Mouse (Mus musculus) megakaryocyte, embryonic 14.5 days (primary cell): ENCODE results near the gene Zscan29. TPM values are rescaled to one million over a fixed set of nuclear protein-coding genes. Genes with fewer than 3 reads are reported as not detected.
A peak's percentile ranks its signal among the peaks of the same experiment; 100 is the strongest.

Experiments used
- H3K27me3 ChIP-seq: replicated peaks from 2 replicates; pipeline ENCODE3; 2012; ENCODE audit warnings: inconsistent platforms
- H3K36me3 ChIP-seq: replicated peaks from 2 replicates; pipeline ENCODE3; 2012; ENCODE audit warnings: low read length, inconsistent platforms, mixed read lengths
- H3K4me1 ChIP-seq: 2 replicates; pipeline ENCODE4 v1.6.1; 2012; ENCODE audit warnings: inconsistent platforms
- H3K4me3 ChIP-seq: replicated peaks from 2 replicates; pipeline ENCODE3; 2012; ENCODE audit warnings: moderate library complexity, mild to moderate bottlenecking, inconsistent platforms
- H3K9me3 ChIP-seq: 2 replicates; pipeline ENCODE4 v1.6.1; 2012; ENCODE audit warnings: inconsistent platforms
- FLI1 ChIP-seq: IDR thresholded peaks from 2 replicates; pipeline ENCODE4 v1.6.1; 2012; ENCODE audit warnings: low read length, inconsistent platforms, mixed read lengths
- GATA1 ChIP-seq: IDR thresholded peaks from 3 replicates; pipeline ENCODE4 v1.6.1; 2012; ENCODE audit warnings: mixed read lengths, low read length, inconsistent platforms, borderline replicate concordance
- polyA plus RNA-seq: library from polyadenylated mRNA; stranded (reverse); fragments of >175 nt; gene quantifications from 2 replicates; pipeline ENCODE4 v1.2.3, GENCODE M21; 2012; ENCODE audit warnings: low replicate concordance; ENCODE audit not compliant: insufficient read depth

Gene Zscan29
- polyA plus RNA-seq, 1 experiment = 5.5 TPM

DNA sequence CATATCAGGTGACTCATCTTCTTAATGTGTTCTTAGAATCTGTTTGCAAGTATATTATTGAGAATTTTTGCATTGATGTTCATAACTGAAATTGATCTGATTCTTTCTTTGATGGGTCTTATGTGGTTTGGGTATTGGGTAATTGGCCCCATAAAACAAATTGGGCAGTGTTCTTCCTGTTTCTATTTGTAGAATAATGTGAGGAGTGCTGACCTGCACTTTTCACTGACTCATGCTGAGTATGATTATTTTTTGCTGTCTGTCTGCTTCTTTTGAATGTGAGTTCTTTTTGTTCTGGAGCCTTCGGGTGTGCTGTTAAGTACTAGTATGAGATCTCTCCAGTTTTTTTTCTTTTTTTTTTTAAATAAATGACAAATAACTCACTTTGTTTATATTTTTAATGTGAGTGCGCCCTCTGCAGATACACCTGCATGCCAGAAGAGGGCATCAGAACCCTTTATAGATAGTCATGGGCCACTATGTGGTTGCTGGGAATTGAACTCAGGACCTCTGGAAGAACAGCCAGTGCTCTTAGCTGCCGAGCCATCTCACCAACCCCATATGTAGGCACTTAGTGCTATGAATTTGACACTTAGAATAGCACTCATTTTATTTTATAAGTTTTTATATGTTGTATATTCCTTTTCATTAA lies 8.0 kb upstream of the Zscan29 start:
- TF ChIP-seq FLI1 = no peak
- TF ChIP-seq GATA1 = no peak
- peaks cover 92% of the 10 kb centered on the region for H3K36me3 ChIP-seq
- H3K27me3 ChIP-seq = no peaks in the 10 kb centered on the region
- H3K9me3 ChIP-seq = no peaks in the 10 kb centered on the region
- no peak overlapping the region for H3K4me3 ChIP-seq
- peaks cover 39% of the 10 kb centered on the region for H3K4me1 ChIP-seq

- TF ChIP-seq FLI1 = no peak
- no peak for TF ChIP-seq GATA1
- Histone ChIP-seq H3K4me3 (peak within 1 kb of the TSS; percentile 93), H3K36me3 (peaks cover 60% of the 10 kb centered on the region), H3K4me1 (peaks cover 39% of the 10 kb centered on the region), H3K9me3 (no peaks in the 10 kb centered on the region), H3K27me3 (no peaks in the 10 kb centered on the region)
Observed at GRCm38 (mm10) chr2:121170481-121170971, 399 bp downstream of the Zscan29 start, which contains the start of gene Tubgcp4. TSS of gene Tubgcp4 (plus strand) at chr2:121170654.

GRCm38 (mm10) chr2:121169902-121170301 lies 1.0 kb downstream of the Zscan29 start:
- Histone ChIP-seq H3K4me3 (peak overlapping the region; percentile 93), H3K27me3 (no peaks in the 10 kb centered on the region), H3K9me3 (no peaks in the 10 kb centered on the region), H3K4me1 (peaks cover 39% of the 10 kb centered on the region), H3K36me3 (peaks cover 58% of the 10 kb centered on the region)
- TF ChIP-seq FLI1 (no peak), GATA1 (no peak)

GRCm38 (mm10) chr2:121169173-121169572 lies 1.8 kb downstream of the Zscan29 start:
- TF ChIP-seq GATA1 (no peak), FLI1 (no peak)
- Histone ChIP-seq H3K9me3 (no peaks in the 10 kb centered on the region), H3K4me1 (peaks cover 39% of the 10 kb centered on the region), H3K4me3 (peak overlapping the region; percentile 93), H3K27me3 (no peaks in the 10 kb centered on the region), H3K36me3 (peaks cover 58% of the 10 kb centered on the region)

DNA sequence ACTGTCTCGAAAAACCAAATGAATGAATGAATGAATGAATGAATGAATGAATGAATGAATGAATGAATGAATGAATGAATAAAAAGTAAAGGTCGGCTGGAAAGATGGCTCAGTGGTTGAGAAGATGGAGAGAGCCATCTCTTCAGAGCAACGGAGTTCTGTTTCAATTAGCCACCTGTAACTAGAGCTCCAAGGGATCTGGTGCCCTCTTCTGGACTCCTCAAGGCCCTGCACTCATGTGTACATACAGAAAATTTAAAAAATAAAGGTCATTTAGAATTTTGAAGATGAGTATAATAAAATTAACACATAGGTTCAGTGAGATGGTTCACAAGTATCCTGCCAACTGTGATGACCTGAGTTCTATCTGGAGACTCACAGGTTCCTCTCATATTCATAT lies 17.8 kb downstream of the Zscan29 start:
- Histone ChIP-seq H3K9me3 (no peaks in the 10 kb centered on the region), H3K27me3 (no peaks in the 10 kb centered on the region), H3K4me1 (no peaks in the 10 kb centered on the region), H3K36me3 (peaks cover 82% of the 10 kb centered on the region), H3K4me3 (no peak overlapping the region)
- TF ChIP-seq GATA1 = no peak
- TF ChIP-seq FLI1 = no peak

DNA sequence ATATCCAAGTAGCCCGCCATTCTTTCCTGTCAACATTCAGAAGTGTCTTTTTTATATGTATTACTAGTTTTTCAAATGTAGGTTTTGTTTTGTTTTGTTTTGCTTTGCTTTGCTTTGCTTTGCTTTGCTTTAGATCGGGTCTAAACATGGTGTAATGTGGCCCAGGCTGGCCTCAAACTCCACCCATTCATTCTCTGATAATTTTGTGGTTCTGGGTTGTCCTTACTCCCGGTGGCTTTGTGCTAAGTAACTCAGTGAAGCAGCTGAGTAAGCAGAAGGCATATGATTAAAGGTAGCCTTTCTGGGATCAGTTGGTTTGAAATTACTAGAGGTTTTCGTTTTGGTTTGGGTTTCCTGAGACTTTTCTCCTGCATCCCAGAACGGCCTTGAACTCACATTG lies 21.2 kb downstream of the Zscan29 start:
- H3K36me3 ChIP-seq = peaks cover 87% of the 10 kb centered on the region

DNA sequence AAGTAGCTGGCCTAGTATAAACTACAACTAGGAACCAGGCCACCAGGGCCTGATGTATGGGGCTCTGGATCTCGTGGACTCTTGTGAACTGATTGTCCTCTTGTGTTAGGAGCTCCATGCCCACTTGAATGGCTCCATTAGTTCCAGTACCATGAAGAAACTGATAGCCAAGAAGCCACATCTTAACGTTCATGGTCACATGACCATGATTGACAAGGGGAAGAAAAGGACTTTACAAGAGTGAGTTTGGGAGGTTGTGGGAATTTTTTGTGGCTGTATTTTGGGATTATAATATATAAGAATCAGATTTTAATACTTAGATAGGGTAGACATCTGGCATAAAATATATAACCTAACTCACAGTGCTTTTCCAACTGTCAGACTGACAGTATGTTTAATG lies 28.5 kb downstream of the Zscan29 start:
- H3K9me3 ChIP-seq = no peaks in the 10 kb centered on the region
- H3K4me1 ChIP-seq = peaks cover 33% of the 10 kb centered on the region
- TF ChIP-seq FLI1 (no peak), GATA1 (no peak)
- H3K27me3 ChIP-seq = no peaks in the 10 kb centered on the region
- H3K36me3 ChIP-seq = peaks cover 55% of the 10 kb centered on the region
- H3K4me3 ChIP-seq = no peak overlapping the region

More for the DNA sequence above, 21.2 kb downstream of the Zscan29 start:
- Histone ChIP-seq H3K4me3 (no peak overlapping the region), H3K27me3 (no peaks in the 10 kb centered on the region), H3K4me1 (no peaks in the 10 kb centered on the region), H3K9me3 (no peaks in the 10 kb centered on the region)
- no peak for TF ChIP-seq FLI1
- TF ChIP-seq GATA1 = no peak

- Histone ChIP-seq H3K9me3 (no peaks in the 10 kb centered on the region), H3K4me1 (peaks cover 35% of the 10 kb centered on the region), H3K36me3 (peaks cover 45% of the 10 kb centered on the region), H3K4me3 (peak overlapping the region; percentile 89), H3K27me3 (no peaks in the 10 kb centered on the region)
- TF ChIP-seq FLI1 (no peak), GATA1 (no peak)
Observed at GRCm38 (mm10) chr2:121141216-121142035, 29.5 kb downstream of the Zscan29 start.

GRCm38 (mm10) chr2:121140018-121140882 lies 30.7 kb downstream of the Zscan29 start, which contains the start of the genes Adal and Lcmt2:
TSS of gene Adal (plus strand) at chr2:121140428.
TSS of gene Lcmt2 (minus strand) at chr2:121140653.
- peaks cover 1% of the 10 kb centered on the region; the same call in 1 of the 2 replicates for H3K9me3 ChIP-seq
- H3K4me3 ChIP-seq = peak within 1 kb of the TSS; percentile 94
- H3K4me1 ChIP-seq = peaks cover 35% of the 10 kb centered on the region
- H3K36me3 ChIP-seq = peaks cover 38% of the 10 kb centered on the region
- no peaks in the 10 kb centered on the region for H3K27me3 ChIP-seq
- TF ChIP-seq FLI1 (no peak), GATA1 (no peak)
